Mouse (Mus musculus) liver, postnatal 0 days (tissue): ENCODE measurements around the gene Cd200r4. TPM values are rescaled to one million over a fixed set of nuclear protein-coding genes. Genes with fewer than 3 reads are reported as not detected.

Experiments
- ATAC-seq: fragments of 200-750 bp; cut with Nextera tagmentation; 2 replicates; pipeline ENCODE4 v1.8.0; 2017; ENCODE audit warnings: mild to moderate bottlenecking, moderate library complexity
- DNase-seq: peaks from one replicate; pipeline ENCODE4 v3.0.0-alpha.2; 2016
- H3K27ac ChIP-seq: fragments of 300-500 bp; sonication (generic); 2 replicates; pipeline ENCODE4 v1.5.1; 2014; ENCODE audit warnings: antibody characterized with exemption, moderate library complexity, mild to moderate bottlenecking, low read depth
- H3K27me3 ChIP-seq: fragments of 300-500 bp; sonication (generic); 2 replicates; pipeline ENCODE4 v1.6.1; 2014; ENCODE audit warnings: low read length, control low read depth, mixed read lengths; ENCODE audit not compliant: insufficient read depth
- H3K36me3 ChIP-seq: fragments of 300-500 bp; sonication (generic); replicated peaks from 2 replicates; pipeline ENCODE4 v1.6.1; 2014; ENCODE audit warnings: mild to moderate bottlenecking, control low read depth, low read length, moderate library complexity, mixed read lengths; ENCODE audit not compliant: insufficient read depth
- H3K4me1 ChIP-seq: fragments of 300-500 bp; sonication (generic); 2 replicates; pipeline ENCODE4 v1.6.1; 2014; ENCODE audit warnings: antibody characterized with exemption, mild to moderate bottlenecking, control low read depth; ENCODE audit not compliant: insufficient read depth
- H3K4me2 ChIP-seq: fragments of 300-500 bp; sonication (generic); 2 replicates; pipeline ENCODE4 v1.6.1; 2014; ENCODE audit warnings: low read depth, mild to moderate bottlenecking, low read length, moderate library complexity, mixed read lengths
- H3K4me3 ChIP-seq: fragments of 300-500 bp; sonication (generic); 2 replicates; pipeline ENCODE4 v1.5.1; 2014; ENCODE audit warnings: low read depth, low read length
- H3K9ac ChIP-seq: fragments of 300-500 bp; sonication (generic); replicated peaks from 2 replicates; pipeline ENCODE4 v1.6.1; 2014; ENCODE audit warnings: mild to moderate bottlenecking, moderate library complexity
- H3K9me3 ChIP-seq: fragments of 300-500 bp; sonication (generic); 2 replicates; pipeline ENCODE4 v1.6.1; 2016; ENCODE audit warnings: mild to moderate bottlenecking, control low read depth, low read length, mixed read lengths
- CTCF ChIP-seq: sonication (generic); IDR thresholded peaks from 2 replicates; pipeline ENCODE4 v1.5.1; 2016; ENCODE audit warnings: antibody characterized with exemption, low read depth
- EP300 ChIP-seq: IDR thresholded peaks from 2 replicates; pipeline ENCODE4 v1.6.1; 2016; ENCODE audit warnings: antibody characterized with exemption, low read depth, mild to moderate bottlenecking
- WGBS: fragments of 180-500 bp; shearing (Covaris S2); extraction: QIAGEN DNeasy Blood & Tissue Kit; methylation state at CpG from one replicate; pipeline ENCODE4 v1.1.7; 2014; ENCODE audit not compliant: insufficient replicate concordance; 5-methylcytosine and 5-hydroxymethylcytosine counted together
- polyA plus RNA-seq: library from polyadenylated mRNA; unstranded; fragments of >200 nt; fragmentation: Nextera tagmentation; extraction: Ambion mirVana; gene quantifications from 2 replicates; pipeline ENCODE4 v1.2.1, GENCODE M21; 2015

Gene Cd200r4
- polyA plus RNA-seq, 1 experiment from 2014 or later = 0.68 TPM

DNA sequence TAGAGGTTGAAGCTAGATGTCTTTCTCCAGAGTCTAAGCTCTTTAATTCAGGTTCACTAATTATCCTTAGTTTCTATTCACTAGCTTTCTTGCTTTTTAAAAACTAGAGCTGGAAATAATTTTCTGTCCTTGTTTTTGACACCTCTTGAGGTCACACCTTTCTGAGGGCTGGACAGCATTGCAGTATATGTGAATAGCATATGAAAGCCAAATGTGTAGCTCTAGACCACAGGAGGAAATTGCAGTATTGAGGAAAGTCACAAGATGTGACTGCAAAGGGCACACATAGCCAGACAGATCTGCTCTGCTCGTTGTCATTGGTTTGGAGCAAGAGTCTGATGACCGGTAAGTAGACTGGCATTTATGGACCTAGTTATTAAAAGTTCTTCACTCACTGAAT is 55.3 kb downstream of the Cd200r4 start, which contains the start of gene Cd200r2:
Gene Cd200r2 (plus strand): TSS at position 301 of the 400 bp plus-strand sequence.
- no peak for ATAC-seq
- no peaks in the 10 kb centered on the region for H3K9me3 ChIP-seq
- H3K4me1 ChIP-seq = no peaks in the 10 kb centered on the region
- H3K36me3 ChIP-seq = no peaks in the 10 kb centered on the region
- H3K4me2 ChIP-seq = no peak within 1 kb of the TSS
- TF ChIP-seq EP300 = no peak
- no peak for TF ChIP-seq CTCF
- DNase-seq = no peak
- no peaks in the 10 kb centered on the region for H3K27me3 ChIP-seq
- H3K4me3 ChIP-seq = no peak within 1 kb of the TSS
- no peak within 1 kb of the TSS for H3K27ac ChIP-seq
- 67% methylated on average over 2 of the region's 2 CpGs for WGBS
- no peak within 1 kb of the TSS for H3K9ac ChIP-seq

DNA sequence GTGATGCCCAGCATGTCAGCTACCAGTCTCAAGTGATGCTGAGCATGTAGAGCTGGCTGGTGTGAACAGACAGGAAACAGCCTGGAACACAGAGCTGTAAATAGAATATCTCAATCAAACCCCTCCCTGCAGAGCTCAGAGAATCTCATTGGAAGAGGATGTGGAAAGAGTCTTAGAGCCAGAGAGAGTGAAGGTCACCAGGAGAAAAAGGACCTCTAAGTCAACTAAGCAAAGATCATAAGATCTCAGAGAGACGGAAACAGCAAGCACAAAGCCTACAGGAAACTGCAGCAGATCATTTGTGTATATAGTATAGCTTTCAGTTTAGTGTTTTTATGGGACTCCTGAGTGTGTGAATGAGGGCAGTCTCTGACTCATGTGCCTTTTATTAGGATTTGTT is 63.6 kb downstream of the Cd200r4 start:
- no peak overlapping the region for H3K4me3 ChIP-seq
- no peak for ATAC-seq
- TF ChIP-seq CTCF = no peak
- no peak for TF ChIP-seq EP300
- no peaks in the 10 kb centered on the region for H3K4me1 ChIP-seq
- H3K27me3 ChIP-seq = no peaks in the 10 kb centered on the region
- 52% methylated on average over 1 of the region's 1 CpGs for WGBS
- no peak overlapping the region for H3K9ac ChIP-seq
- no peaks in the 10 kb centered on the region for H3K9me3 ChIP-seq
- H3K27ac ChIP-seq = no peak overlapping the region
- no peaks in the 10 kb centered on the region for H3K36me3 ChIP-seq
- H3K4me2 ChIP-seq = no peak overlapping the region
- DNase-seq = no peak

DNA sequence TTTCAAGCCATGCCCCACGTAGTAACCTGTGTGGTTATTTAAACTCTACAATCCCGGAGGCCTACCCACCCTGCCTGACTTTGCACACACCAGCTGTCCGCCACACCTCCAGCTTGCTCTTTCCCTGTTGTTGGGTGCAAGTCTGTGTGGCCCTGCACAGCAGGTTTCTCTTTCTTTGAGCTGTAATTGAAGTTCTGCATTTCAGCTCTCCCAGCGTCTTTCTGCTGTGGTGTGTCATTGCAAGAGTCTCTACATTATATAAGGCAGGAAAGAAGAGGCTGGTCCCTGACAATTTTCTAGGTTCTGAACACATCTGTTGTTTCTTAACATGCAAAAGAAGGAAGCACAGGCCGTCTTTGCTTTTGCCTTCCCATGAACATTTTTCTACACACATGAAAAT is 65.1 kb downstream of the Cd200r4 start:
- WGBS = 49% methylated on average over 5 of the region's 5 CpGs
- no peaks in the 10 kb centered on the region for H3K27me3 ChIP-seq
- TF ChIP-seq EP300 = no peak
- DNase-seq (no peak), ATAC-seq (no peak)
- H3K4me2 ChIP-seq = no peak overlapping the region
- H3K9ac ChIP-seq = no peak overlapping the region
- H3K36me3 ChIP-seq = no peaks in the 10 kb centered on the region
- H3K9me3 ChIP-seq = no peaks in the 10 kb centered on the region
- H3K4me3 ChIP-seq = no peak overlapping the region
- 0 out of 2 replicates have a peak overlapping the region, but pooled peaks have one; percentile 7 for H3K27ac ChIP-seq
- no peaks in the 10 kb centered on the region for H3K4me1 ChIP-seq

GRCm38 (mm10) chr16:44877595-44877994 is 66.1 kb downstream of the Cd200r4 start:
- H3K4me2 ChIP-seq = no peak overlapping the region
- no peaks in the 10 kb centered on the region for H3K36me3 ChIP-seq
- no peak for DNase-seq
- no peak for ATAC-seq
- H3K27me3 ChIP-seq = no peaks in the 10 kb centered on the region
- H3K4me1 ChIP-seq = no peaks in the 10 kb centered on the region
- H3K4me3 ChIP-seq = no peak overlapping the region
- TF ChIP-seq CTCF (no peak), EP300 (no peak)
- 55% methylated on average over 6 of the region's 6 CpGs for WGBS
- no peak overlapping the region for H3K27ac ChIP-seq
- no peak overlapping the region for H3K9ac ChIP-seq
- H3K9me3 ChIP-seq = no peaks in the 10 kb centered on the region

Other genes starting within 250 kb of the Cd200r4 start
- 1.9 and 2.4 TPM in 2 replicates for gene Nepro, start 87.4 kb upstream of the Cd200r4 start, polyA plus RNA-seq
- 18.3 and 18.4 TPM in 2 replicates for gene Gtpbp8, start 65.4 kb upstream of the Cd200r4 start, polyA plus RNA-seq
- 4.2 and 4.7 TPM in 2 replicates for gene Cd200r1, start 46.0 kb upstream of the Cd200r4 start, polyA plus RNA-seq
- gene Cd200r2, start 55.4 kb downstream of the Cd200r4 start, polyA plus RNA-seq = 0.12 and 0.13 TPM in 2 replicates
- gene Cd200r3, start 131.9 kb downstream of the Cd200r4 start, polyA plus RNA-seq = 0.69 and 0.79 TPM in 2 replicates